Mouse (Mus musculus): ENCODE data around the gene Taf12. TPM values are rescaled to one million over a fixed set of nuclear protein-coding genes. Genes with fewer than 3 reads are reported as not detected.
"Not testable (repeated sequence)": the region's sequence is repeated elsewhere in the genome, so short reads cannot be mapped to it uniquely, and the experiment has no call there.

The Taf12 gene
- polyA plus RNA-seq, 1 experiment from 2014 or later = 42.8 TPM

GRCm38 (mm10) chr4:132263313-132263712, 10.9 kb upstream of the Taf12 start:
- H3K4me1 ChIP-seq (ENCODE audit: control insufficient read depth, insufficient read depth, low read length) = peaks cover 16% of the 10 kb centered on the region
- WGBS = 89% methylated on average over 7 of the region's 7 CpGs
- no peak overlapping the region for H3K27ac ChIP-seq (ENCODE audit: low read length)
- no peaks in the 10 kb centered on the region for H3K27me3 ChIP-seq (ENCODE audit: control insufficient read depth, insufficient read depth, low read length)
- H3K36me3 ChIP-seq (ENCODE audit: control insufficient read depth, insufficient read depth, low read length) = no peaks in the 10 kb centered on the region
- no peak for ATAC-seq (ENCODE audit: insufficient read depth, low FRiP score)
- no peak overlapping the region for H3K4me3 ChIP-seq (replicated peaks; ENCODE audit: low read length)
- H3K4me2 ChIP-seq (ENCODE audit: low read depth, low read length) = no peak overlapping the region
- no peak overlapping the region for H3K9ac ChIP-seq (ENCODE audit: low read length)
- H3K9me3 ChIP-seq (replicated peaks; ENCODE audit: control insufficient read depth, low read length) = no peaks in the 10 kb centered on the region

GRCm38 (mm10) chr4:132266835-132267349, 7.3 kb upstream of the Taf12 start:
- no peak overlapping the region for H3K4me2 ChIP-seq (ENCODE audit: low read depth, low read length)
- no peaks in the 10 kb centered on the region for H3K27me3 ChIP-seq (ENCODE audit: control insufficient read depth, insufficient read depth, low read length)
- H3K4me3 ChIP-seq (replicated peaks; ENCODE audit: low read length) = no peak overlapping the region
- no peak overlapping the region for H3K27ac ChIP-seq (ENCODE audit: low read length)
- H3K9me3 ChIP-seq (replicated peaks; ENCODE audit: control insufficient read depth, low read length) = no peaks in the 10 kb centered on the region
- H3K4me1 ChIP-seq (ENCODE audit: control insufficient read depth, insufficient read depth, low read length) = peaks cover 2% of the 10 kb centered on the region; the same call in 1 of the 2 replicates
- 77% methylated on average over 3 of the region's 3 CpGs for WGBS
- H3K9ac ChIP-seq (ENCODE audit: low read length) = peak overlapping the region; percentile 26; the same call in 1 of the 2 replicates
- no peaks in the 10 kb centered on the region for H3K36me3 ChIP-seq (ENCODE audit: control insufficient read depth, insufficient read depth, low read length)
- ATAC-seq (ENCODE audit: insufficient read depth, low FRiP score) = no peak

GRCm38 (mm10) chr4:132268871-132269739, 5.1 kb upstream of the Taf12 start:
- Histone ChIP-seq H3K9me3 (replicated peaks; ENCODE audit: control insufficient read depth, low read length) (no peaks in the 10 kb centered on the region), H3K4me2 (ENCODE audit: low read depth, low read length) (0 out of 2 replicates have a peak overlapping the region, but pooled peaks have one; percentile 25), H3K4me3 (replicated peaks; ENCODE audit: low read length) (no peak overlapping the region), H3K4me1 (ENCODE audit: control insufficient read depth, insufficient read depth, low read length) (peaks cover 4% of the 10 kb centered on the region; the same call in 1 of the 2 replicates), H3K9ac (ENCODE audit: low read length) (no peak overlapping the region), H3K36me3 (ENCODE audit: control insufficient read depth, insufficient read depth, low read length) (no peaks in the 10 kb centered on the region), H3K27me3 (ENCODE audit: control insufficient read depth, insufficient read depth, low read length) (no peaks in the 10 kb centered on the region), H3K27ac (ENCODE audit: low read length) (peak overlapping the region; percentile 83)
- 10% methylated on average over 6 of the region's 6 CpGs for WGBS
- no peak for ATAC-seq (ENCODE audit: insufficient read depth, low FRiP score)

GRCm38 (mm10) chr4:132269740-132270560, 4.2 kb upstream of the Taf12 start:
- under 1% methylated on average over 35 of the region's 35 CpGs for WGBS
- Histone ChIP-seq H3K27me3 (ENCODE audit: control insufficient read depth, insufficient read depth, low read length) (no peaks in the 10 kb centered on the region), H3K9me3 (replicated peaks; ENCODE audit: control insufficient read depth, low read length) (no peaks in the 10 kb centered on the region), H3K36me3 (ENCODE audit: control insufficient read depth, insufficient read depth, low read length) (no peaks in the 10 kb centered on the region), H3K4me2 (ENCODE audit: low read depth, low read length) (peak overlapping the region; percentile 55), H3K4me3 (replicated peaks; ENCODE audit: low read length) (peak overlapping the region; percentile 36), H3K4me1 (ENCODE audit: control insufficient read depth, insufficient read depth, low read length) (peaks cover 4% of the 10 kb centered on the region), H3K9ac (ENCODE audit: low read length) (peak overlapping the region; percentile 37), H3K27ac (ENCODE audit: low read length) (peak overlapping the region; percentile 83)
- ATAC-seq (ENCODE audit: insufficient read depth, low FRiP score) = peak; percentile 79

GRCm38 (mm10) chr4:132273166-132273565, 1.0 kb upstream of the Taf12 start:
- H3K36me3 ChIP-seq (ENCODE audit: control insufficient read depth, insufficient read depth, low read length) = no peaks in the 10 kb centered on the region
- no peaks in the 10 kb centered on the region for H3K27me3 ChIP-seq (ENCODE audit: control insufficient read depth, insufficient read depth, low read length)
- no peaks in the 10 kb centered on the region for H3K9me3 ChIP-seq (replicated peaks; ENCODE audit: control insufficient read depth, low read length)
- H3K9ac ChIP-seq (ENCODE audit: low read length) = peak overlapping the region; percentile 93
- H3K4me2 ChIP-seq (ENCODE audit: low read depth, low read length) = peak overlapping the region; percentile 85
- H3K4me1 ChIP-seq (ENCODE audit: control insufficient read depth, insufficient read depth, low read length) = peaks cover 10% of the 10 kb centered on the region
- no peak overlapping the region for H3K27ac ChIP-seq (ENCODE audit: low read length)
- ATAC-seq (ENCODE audit: insufficient read depth, low FRiP score) = no peak
- 55% methylated on average over 2 of the region's 2 CpGs for WGBS
- H3K4me3 ChIP-seq (replicated peaks; ENCODE audit: low read length) = peak overlapping the region; percentile 75

GRCm38 (mm10) chr4:132275949-132276348, 1.8 kb downstream of the Taf12 start:
- no peak for ATAC-seq (ENCODE audit: insufficient read depth, low FRiP score)
- H3K4me2 ChIP-seq (ENCODE audit: low read depth, low read length) = no peak overlapping the region
- H3K4me1 ChIP-seq (ENCODE audit: control insufficient read depth, insufficient read depth, low read length) = peaks cover 10% of the 10 kb centered on the region
- no peaks in the 10 kb centered on the region for H3K9me3 ChIP-seq (replicated peaks; ENCODE audit: control insufficient read depth, low read length)
- no peak overlapping the region for H3K4me3 ChIP-seq (replicated peaks; ENCODE audit: low read length)
- no peak overlapping the region for H3K9ac ChIP-seq (ENCODE audit: low read length)
- H3K27ac ChIP-seq (ENCODE audit: low read length) = no peak overlapping the region
- no peaks in the 10 kb centered on the region for H3K36me3 ChIP-seq (ENCODE audit: control insufficient read depth, insufficient read depth, low read length)
- no peaks in the 10 kb centered on the region for H3K27me3 ChIP-seq (ENCODE audit: control insufficient read depth, insufficient read depth, low read length)
- WGBS = 80% methylated on average over 3 of the region's 3 CpGs

GRCm38 (mm10) chr4:132288840-132289239, 14.7 kb downstream of the Taf12 start:
- H3K4me2 ChIP-seq (ENCODE audit: low read depth, low read length); ATAC-seq (ENCODE audit: insufficient read depth, low FRiP score); H3K27me3 ChIP-seq (ENCODE audit: control insufficient read depth, insufficient read depth, low read length); H3K4me1 ChIP-seq (ENCODE audit: control insufficient read depth, insufficient read depth, low read length); H3K9me3 ChIP-seq (replicated peaks; ENCODE audit: control insufficient read depth, low read length); H3K27ac ChIP-seq (ENCODE audit: low read length); H3K4me3 ChIP-seq (replicated peaks; ENCODE audit: low read length); H3K9ac ChIP-seq (ENCODE audit: low read length): not testable (repeated sequence)
- H3K36me3 ChIP-seq (ENCODE audit: control insufficient read depth, insufficient read depth, low read length) = peaks cover 20% of the 10 kb centered on the region
- 85% methylated on average over 3 of the region's 5 CpGs for WGBS

- Histone ChIP-seq H3K4me2 (ENCODE audit: low read depth, low read length) (no peak overlapping the region), H3K9me3 (replicated peaks; ENCODE audit: control insufficient read depth, low read length) (peaks cover 5% of the 10 kb centered on the region; the same call in 1 of the 2 replicates), H3K36me3 (ENCODE audit: control insufficient read depth, insufficient read depth, low read length) (peaks cover 20% of the 10 kb centered on the region), H3K27ac (ENCODE audit: low read length) (no peak overlapping the region), H3K4me1 (ENCODE audit: control insufficient read depth, insufficient read depth, low read length) (no peaks in the 10 kb centered on the region), H3K9ac (ENCODE audit: low read length) (no peak overlapping the region), H3K27me3 (ENCODE audit: control insufficient read depth, insufficient read depth, low read length) (no peaks in the 10 kb centered on the region), H3K4me3 (replicated peaks; ENCODE audit: low read length) (no peak overlapping the region)
- no peak for ATAC-seq (ENCODE audit: insufficient read depth, low FRiP score)
- 93% methylated on average over 4 of the region's 4 CpGs for WGBS
Observed at GRCm38 (mm10) chr4:132291056-132291455, 16.9 kb downstream of the Taf12 start.
